Mouse (Mus musculus) spleen, postnatal 14 days (tissue): ENCODE results near the gene Cfap77.

Source experiments
- DNase-seq, 2 experiments: peaks; one replicate each; pipeline ENCODE4 v3.0.0; 2021 to 2022; ENCODE audit warnings: low spot score in 2 of 2

The Cfap77 gene

DNA sequence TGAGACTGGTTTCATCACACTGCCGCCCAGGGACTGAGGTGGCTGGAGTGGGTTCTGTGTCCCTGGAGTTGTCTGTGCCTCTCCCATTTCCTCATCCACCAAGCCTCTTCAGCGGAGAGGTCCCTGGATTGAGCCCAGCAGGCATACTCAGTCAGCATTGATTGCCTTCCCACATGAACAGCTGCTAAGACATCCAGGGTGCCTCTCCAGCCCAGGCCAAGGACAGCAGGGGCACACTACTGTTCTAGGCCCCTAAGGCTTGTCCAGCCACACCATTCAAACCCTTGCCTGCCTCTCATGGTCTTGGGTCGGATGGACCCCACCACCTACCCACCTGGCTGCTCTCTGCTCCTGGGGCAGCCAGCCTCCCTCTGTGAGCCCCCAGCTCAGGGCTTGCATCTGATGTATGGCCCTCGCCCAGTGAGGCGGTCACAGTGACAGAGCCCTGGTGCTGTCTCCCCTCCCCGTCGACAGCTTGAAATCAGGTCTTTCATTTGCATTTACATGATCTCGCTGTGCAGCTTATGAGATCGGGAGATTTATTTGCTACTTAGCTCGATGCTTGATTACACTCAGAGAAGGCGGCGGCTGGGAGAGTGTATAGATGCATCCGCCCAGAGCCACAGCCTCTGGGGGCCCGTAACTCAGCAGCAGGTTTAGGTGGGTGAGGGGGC lies 57.6 kb downstream of the Cfap77 start:
- DNase-seq = no peak

DNA sequence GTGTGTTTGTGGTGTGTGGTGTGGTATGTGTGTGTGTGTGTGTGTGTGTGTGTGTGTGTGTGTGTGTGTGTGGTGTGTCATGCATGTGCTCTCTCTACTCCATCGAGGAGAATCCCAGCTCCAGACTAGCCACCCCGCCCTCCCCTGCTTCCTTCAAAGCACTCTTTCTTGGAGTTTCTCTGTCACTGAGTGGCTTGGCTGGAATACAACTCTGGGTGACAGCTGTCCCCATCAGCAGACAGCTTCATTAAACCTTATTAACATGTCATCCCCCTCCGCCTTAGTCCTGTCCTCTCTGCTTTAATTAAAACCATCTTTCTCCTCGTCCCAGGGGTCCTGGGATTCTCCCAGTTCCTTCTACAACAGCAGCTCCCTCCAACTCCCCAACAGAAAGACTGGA lies 59.4 kb downstream of the Cfap77 start:
- DNase-seq = no peak

- DNase-seq = no peak
Observed at GRCm38 (mm10) chr2:28994014-28994413, 60.9 kb downstream of the Cfap77 start.

GRCm38 (mm10) chr2:28988781-28989180 lies 66.1 kb downstream of the Cfap77 start:
- DNase-seq = no peak

- no peak for DNase-seq
Observed at GRCm38 (mm10) chr2:28980080-28980910, 74.6 kb downstream of the Cfap77 start.

DNA sequence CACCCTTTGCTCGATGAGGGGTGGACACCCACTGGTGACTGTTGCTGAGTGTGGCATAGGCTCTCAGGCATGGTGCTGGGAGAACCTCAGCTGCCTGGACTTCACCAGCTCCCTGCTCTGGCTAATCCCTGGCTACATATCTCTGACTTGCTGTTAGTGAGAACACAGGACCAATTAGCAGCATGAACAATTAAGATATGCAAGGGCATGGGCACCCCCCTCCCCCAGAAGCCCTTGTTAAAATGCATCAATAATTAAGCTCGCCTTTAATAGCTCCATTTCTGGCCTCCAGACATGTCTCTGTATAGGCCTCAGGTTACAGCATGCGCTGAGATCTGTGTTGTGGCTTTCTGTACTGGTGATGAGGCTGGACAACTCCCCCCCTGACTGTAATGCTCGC lies 76.4 kb downstream of the Cfap77 start:
- DNase-seq = no peak

- DNase-seq = peak; percentile 16 to 45
Observed at GRCm38 (mm10) chr2:28976635-28977034, 78.2 kb downstream of the Cfap77 start.

- DNase-seq = no peak
Observed at GRCm38 (mm10) chr2:28975604-28976003, 79.3 kb downstream of the Cfap77 start.

GRCm38 (mm10) chr2:28974520-28974919 lies 80.3 kb downstream of the Cfap77 start:
- DNase-seq = no peak

- no peak for DNase-seq
Observed at GRCm38 (mm10) chr2:28973832-28974450, 80.9 kb downstream of the Cfap77 start.

GRCm38 (mm10) chr2:28970424-28970823 lies 84.4 kb downstream of the Cfap77 start:
- DNase-seq = no peak

GRCm38 (mm10) chr2:28968278-28968677 lies 86.6 kb downstream of the Cfap77 start:
- DNase-seq = no peak

- no peak for DNase-seq
Observed at GRCm38 (mm10) chr2:28966151-28966795, 88.6 kb downstream of the Cfap77 start.

DNA sequence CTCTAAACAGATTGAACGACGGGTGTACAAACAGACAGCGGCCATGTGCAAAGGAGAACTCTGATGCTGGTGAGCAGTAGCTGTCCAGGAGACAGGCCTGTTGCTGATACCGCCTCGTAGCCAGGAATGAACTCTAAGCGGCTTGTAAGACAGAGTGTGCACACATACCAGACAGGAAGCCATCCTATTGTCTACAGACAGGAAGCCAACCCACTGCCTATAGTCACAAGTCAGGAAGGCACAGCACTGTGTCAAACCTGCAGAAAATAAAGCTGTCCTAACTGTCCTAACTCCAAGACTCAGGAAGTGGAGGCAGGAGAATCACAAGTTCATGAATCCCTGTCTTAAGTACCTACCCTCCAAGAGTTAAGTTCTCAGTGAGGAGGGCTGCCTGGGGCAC lies 91.3 kb downstream of the Cfap77 start:
- DNase-seq = no peak

DNA sequence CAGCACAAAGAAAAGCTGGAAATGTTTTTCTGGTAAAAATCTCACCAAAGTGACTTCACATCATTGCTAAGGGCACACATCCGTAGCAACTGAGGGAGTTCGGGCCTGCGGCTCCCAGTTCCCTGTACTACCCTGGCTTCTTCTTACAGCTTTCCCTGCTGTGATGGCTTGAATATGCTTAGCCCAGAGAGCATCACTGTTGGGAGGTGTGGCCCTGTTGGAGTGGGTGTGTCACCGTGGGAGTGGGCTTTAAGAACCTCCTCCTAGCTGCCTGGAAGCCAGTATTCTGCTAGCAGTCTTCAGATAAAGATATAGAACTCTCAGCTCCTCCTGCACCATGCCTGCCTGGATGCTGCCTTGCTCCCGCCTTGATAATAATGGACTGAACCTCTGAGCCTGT lies 93.2 kb downstream of the Cfap77 start:
- no peak for DNase-seq

- no peak for DNase-seq
Observed at GRCm38 (mm10) chr2:28961024-28961585, 93.8 kb downstream of the Cfap77 start.

DNA sequence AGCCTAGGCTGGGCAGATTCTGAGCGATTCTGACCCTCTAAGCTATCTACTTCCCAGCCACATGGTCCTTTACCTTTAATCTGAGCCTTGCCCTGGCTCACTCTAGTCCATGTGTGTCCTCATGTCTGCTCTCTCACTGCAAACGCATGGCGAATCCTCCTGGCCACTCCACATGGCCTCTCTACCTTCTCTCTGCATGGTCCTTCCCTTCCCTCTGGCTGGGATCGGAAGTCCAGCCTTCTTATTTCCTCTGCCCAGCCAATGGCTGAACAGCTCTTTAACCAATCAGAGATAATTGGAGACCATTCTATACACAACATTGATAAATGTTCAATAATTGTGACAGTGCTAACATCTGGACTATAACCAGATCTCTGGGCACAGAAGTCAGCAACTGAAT lies 98.0 kb downstream of the Cfap77 start:
- DNase-seq = no peak

- DNase-seq = no peak
Observed at GRCm38 (mm10) chr2:28954595-28954994, 100.3 kb downstream of the Cfap77 start.

- no peak for DNase-seq
Observed at GRCm38 (mm10) chr2:28952981-28953380, 101.9 kb downstream of the Cfap77 start.

GRCm38 (mm10) chr2:28946312-28946711 lies 108.6 kb downstream of the Cfap77 start:
- no peak for DNase-seq

DNA sequence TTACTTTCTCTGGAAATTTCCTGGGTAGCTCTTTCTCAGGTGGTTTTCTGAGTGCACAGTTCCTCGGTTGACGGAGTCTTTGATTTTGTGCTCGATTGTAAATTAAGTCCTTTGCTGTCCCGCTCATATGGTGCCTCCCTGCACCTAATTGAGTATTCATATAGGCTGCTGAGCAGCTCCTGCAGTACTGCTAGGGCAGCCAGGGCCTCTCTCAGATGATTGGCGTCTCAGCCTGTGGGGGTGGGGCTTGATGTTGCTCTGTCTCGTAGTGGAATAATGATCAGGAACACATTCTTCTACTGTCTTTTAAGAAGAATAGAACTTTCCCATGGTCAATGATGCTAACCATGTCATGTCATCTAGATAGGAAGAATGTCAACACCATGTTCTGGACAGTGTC lies 109.5 kb downstream of the Cfap77 start:
- DNase-seq = no peak
